Mouse (Mus musculus): Measurements from ENCODE around the gene Slfn1. TPM values are rescaled to one million over a fixed set of nuclear protein-coding genes. Genes with fewer than 3 reads are reported as not detected.

Slfn1 gene
- total RNA-seq, 1 experiment from 2014 or later = 0.48 TPM

Other genes with a start within 250 kb of the Slfn1 start
- gene Rffl, start 245.6 kb upstream of the Slfn1 start, total RNA-seq (2021) = 7.8 and 11.8 TPM in 2 replicates
- 15.0 and 15.4 TPM in 2 replicates for gene Rad51d, start 226.2 kb upstream of the Slfn1 start, total RNA-seq (2021)
- 0.15 and 0.23 TPM in 2 replicates for gene Fndc8, start 224.7 kb upstream of the Slfn1 start, total RNA-seq (2021)
- gene Nle1, start 208.4 kb upstream of the Slfn1 start, total RNA-seq (2021) = 17.7 and 26.5 TPM in 2 replicates
- gene Unc45b, start 206.3 kb upstream of the Slfn1 start, total RNA-seq (2021) = 18.7 and 24.2 TPM in 2 replicates
- 56.2 and 66.5 TPM in 2 replicates for gene Slfn5, start 165.5 kb upstream of the Slfn1 start, total RNA-seq (2021)
- gene Slfn9, start 125.0 kb upstream of the Slfn1 start, total RNA-seq (2021) = 10.8 and 10.9 TPM in 2 replicates
- 0.93 and 2.1 TPM in 2 replicates for gene Slfn8, start 96.0 kb upstream of the Slfn1 start, total RNA-seq (2021)
- 4.1 and 15.8 TPM in 2 replicates for gene Slfn2, start 51.7 kb upstream of the Slfn1 start, total RNA-seq (2021)
- 0.22 and 0.30 TPM in 2 replicates for gene Slfn4, start 58.3 kb downstream of the Slfn1 start, total RNA-seq (2021)
- 3.8 and 4.2 TPM in 2 replicates for gene Slfn3, start 74.5 kb downstream of the Slfn1 start, total RNA-seq (2021)
- 0.41 and 2.7 TPM in 2 replicates for gene Slfn14, start 169.9 kb downstream of the Slfn1 start, total RNA-seq (2021)
- gene Ap2b1, start 182.2 kb downstream of the Slfn1 start, total RNA-seq (2021) = 86.9 and 98.4 TPM in 2 replicates
- 15.1 and 16.2 TPM in 2 replicates for gene Pex12, start 185.7 kb downstream of the Slfn1 start, total RNA-seq (2021)